Mouse (Mus musculus) megakaryocyte, embryonic 14.5 days (primary cell): Measurements from ENCODE around the gene Pkn3. TPM values are rescaled to one million over a fixed set of nuclear protein-coding genes. Genes with fewer than 3 reads are reported as not detected.

ENCODE experiments used
- H3K27me3 ChIP-seq: replicated peaks from 2 replicates; pipeline ENCODE3; 2012; ENCODE audit warnings: inconsistent platforms
- H3K36me3 ChIP-seq: replicated peaks from 2 replicates; pipeline ENCODE3; 2012; ENCODE audit warnings: low read length, inconsistent platforms, mixed read lengths
- H3K4me1 ChIP-seq: 2 replicates; pipeline ENCODE4 v1.6.1; 2012; ENCODE audit warnings: inconsistent platforms
- H3K4me3 ChIP-seq: replicated peaks from 2 replicates; pipeline ENCODE3; 2012; ENCODE audit warnings: moderate library complexity, mild to moderate bottlenecking, inconsistent platforms
- H3K9me3 ChIP-seq: 2 replicates; pipeline ENCODE4 v1.6.1; 2012; ENCODE audit warnings: inconsistent platforms
- FLI1 ChIP-seq: IDR thresholded peaks from 2 replicates; pipeline ENCODE4 v1.6.1; 2012; ENCODE audit warnings: low read length, inconsistent platforms, mixed read lengths
- GATA1 ChIP-seq: IDR thresholded peaks from 3 replicates; pipeline ENCODE4 v1.6.1; 2012; ENCODE audit warnings: mixed read lengths, low read length, inconsistent platforms, borderline replicate concordance
- polyA plus RNA-seq: library from polyadenylated mRNA; stranded (reverse); fragments of >175 nt; gene quantifications from 2 replicates; pipeline ENCODE4 v1.2.3, GENCODE M21; 2012; ENCODE audit warnings: low replicate concordance; ENCODE audit not compliant: insufficient read depth

Pkn3 gene
- polyA plus RNA-seq, 1 experiment: 19.4 TPM

DNA sequence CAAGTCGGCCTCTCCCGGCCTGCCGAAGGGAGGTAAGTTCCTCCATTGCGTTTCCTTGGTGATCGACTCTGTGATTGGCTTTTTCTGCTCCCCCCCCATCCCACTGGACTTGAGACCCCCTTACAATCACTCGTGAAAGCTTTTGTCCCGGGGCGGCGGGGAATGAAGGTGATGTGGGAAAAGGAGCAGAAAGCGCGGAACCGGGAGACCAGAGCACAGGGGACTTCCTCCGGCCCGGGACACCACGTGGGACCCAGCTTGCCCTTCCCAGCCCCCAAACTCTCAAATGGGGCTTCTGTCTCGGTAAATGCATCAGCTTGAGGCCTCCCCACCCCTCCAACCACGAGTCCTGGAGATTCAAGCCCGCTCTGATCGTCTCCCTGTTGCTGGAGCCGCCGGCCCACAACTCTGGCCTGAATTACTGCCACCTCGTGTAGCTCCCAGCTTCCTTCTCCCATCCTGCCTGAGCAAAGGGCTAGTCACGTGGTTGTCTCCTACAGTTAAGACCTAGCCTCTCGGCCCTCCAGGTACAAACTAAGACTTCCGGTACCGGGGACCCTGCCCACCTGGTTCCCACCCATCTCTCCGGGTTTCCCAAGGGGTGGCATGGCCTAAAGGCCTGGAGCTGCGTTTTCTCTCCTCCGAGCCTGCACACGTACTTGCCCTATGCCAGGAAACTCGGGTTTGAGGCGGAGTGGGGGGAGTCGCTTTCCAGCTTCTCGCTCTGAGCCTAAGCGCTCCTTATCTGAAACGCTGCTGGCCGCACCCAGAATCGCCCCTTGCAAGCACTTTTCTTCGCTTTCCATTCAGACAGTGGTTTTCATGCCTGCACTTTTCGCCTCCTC lies 15.0 kb upstream of the Pkn3 start:
- H3K4me3 ChIP-seq: peak overlapping the region; percentile 95
- H3K9me3 ChIP-seq: no peaks in the 10 kb centered on the region
- no peaks in the 10 kb centered on the region for H3K27me3 ChIP-seq
- no peaks in the 10 kb centered on the region for H3K36me3 ChIP-seq
- peaks cover 52% of the 10 kb centered on the region for H3K4me1 ChIP-seq
- no peak for TF ChIP-seq FLI1
- no peak for TF ChIP-seq GATA1

DNA sequence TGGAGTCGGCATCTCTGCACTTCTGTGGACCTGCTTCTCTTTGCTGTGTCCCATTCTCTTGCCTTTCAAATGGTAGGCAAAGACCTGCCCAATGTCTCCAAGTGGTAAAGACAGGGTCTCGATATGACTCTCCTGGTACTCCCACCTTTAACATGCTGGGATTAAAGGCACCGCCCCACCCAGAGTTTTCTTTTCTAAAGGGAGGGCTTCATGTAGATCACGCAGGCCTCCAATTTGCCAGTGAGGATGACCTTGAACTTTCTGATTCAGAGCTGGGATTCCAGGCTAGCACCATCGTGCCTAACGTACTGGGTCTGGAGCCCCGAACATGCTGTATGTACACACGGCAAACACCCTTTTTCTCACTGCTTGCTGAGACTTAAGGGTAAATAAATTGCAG lies 14.2 kb upstream of the Pkn3 start:
- peaks cover 3% of the 10 kb centered on the region for H3K36me3 ChIP-seq
- H3K9me3 ChIP-seq: no peaks in the 10 kb centered on the region
- H3K4me3 ChIP-seq: peak overlapping the region; percentile 95
- H3K27me3 ChIP-seq: no peaks in the 10 kb centered on the region
- TF ChIP-seq FLI1 (no peak), GATA1 (no peak)
- peaks cover 57% of the 10 kb centered on the region for H3K4me1 ChIP-seq

DNA sequence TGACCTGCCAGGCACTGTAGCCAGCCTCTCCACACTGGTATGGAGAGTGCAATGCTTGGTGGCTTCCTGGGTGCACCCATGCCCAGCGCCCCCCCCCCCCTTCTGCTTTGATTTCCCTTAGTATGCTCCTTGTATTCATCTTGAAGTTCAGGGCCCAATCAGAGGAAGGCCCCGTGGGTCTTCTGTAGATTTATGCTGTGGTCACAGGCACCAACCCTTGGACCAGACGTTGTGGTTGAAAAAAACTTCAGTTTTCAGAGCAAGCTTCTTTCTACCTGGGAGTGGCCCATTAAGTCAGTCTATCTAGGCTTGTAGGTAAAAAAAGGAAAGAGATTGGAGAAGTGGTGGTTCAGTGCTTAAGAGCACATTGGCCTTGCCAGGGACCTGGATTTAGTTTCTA lies 13.7 kb upstream of the Pkn3 start:
- Histone ChIP-seq H3K4me1 (peaks cover 62% of the 10 kb centered on the region), H3K9me3 (no peaks in the 10 kb centered on the region), H3K36me3 (peaks cover 8% of the 10 kb centered on the region), H3K4me3 (peak overlapping the region; percentile 95), H3K27me3 (no peaks in the 10 kb centered on the region)
- TF ChIP-seq GATA1: no peak
- no peak for TF ChIP-seq FLI1

DNA sequence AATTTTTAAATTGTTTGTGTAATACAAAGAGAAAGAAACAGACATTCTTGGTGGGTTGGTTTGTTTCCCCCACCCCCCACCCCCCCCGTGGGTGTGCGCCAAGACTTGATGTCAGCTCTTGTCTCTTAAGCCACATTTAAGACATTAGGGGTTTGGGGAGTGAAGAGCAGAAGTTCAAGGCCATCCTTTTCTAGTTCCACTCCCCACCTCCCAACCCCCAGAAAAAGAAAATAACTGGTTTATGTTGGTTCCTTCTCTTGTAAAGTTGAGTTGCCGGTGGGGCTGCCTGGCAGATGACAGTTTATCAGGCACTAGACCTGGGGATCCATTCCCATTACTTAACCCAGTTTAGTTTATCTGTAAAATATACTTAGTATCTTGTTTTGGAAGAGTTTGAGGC lies 13.2 kb upstream of the Pkn3 start:
- H3K4me3 ChIP-seq: peak overlapping the region; percentile 95
- H3K9me3 ChIP-seq: no peaks in the 10 kb centered on the region
- peaks cover 13% of the 10 kb centered on the region for H3K36me3 ChIP-seq
- H3K4me1 ChIP-seq: peaks cover 62% of the 10 kb centered on the region
- TF ChIP-seq GATA1 (no peak), FLI1 (no peak)
- H3K27me3 ChIP-seq: no peaks in the 10 kb centered on the region

DNA sequence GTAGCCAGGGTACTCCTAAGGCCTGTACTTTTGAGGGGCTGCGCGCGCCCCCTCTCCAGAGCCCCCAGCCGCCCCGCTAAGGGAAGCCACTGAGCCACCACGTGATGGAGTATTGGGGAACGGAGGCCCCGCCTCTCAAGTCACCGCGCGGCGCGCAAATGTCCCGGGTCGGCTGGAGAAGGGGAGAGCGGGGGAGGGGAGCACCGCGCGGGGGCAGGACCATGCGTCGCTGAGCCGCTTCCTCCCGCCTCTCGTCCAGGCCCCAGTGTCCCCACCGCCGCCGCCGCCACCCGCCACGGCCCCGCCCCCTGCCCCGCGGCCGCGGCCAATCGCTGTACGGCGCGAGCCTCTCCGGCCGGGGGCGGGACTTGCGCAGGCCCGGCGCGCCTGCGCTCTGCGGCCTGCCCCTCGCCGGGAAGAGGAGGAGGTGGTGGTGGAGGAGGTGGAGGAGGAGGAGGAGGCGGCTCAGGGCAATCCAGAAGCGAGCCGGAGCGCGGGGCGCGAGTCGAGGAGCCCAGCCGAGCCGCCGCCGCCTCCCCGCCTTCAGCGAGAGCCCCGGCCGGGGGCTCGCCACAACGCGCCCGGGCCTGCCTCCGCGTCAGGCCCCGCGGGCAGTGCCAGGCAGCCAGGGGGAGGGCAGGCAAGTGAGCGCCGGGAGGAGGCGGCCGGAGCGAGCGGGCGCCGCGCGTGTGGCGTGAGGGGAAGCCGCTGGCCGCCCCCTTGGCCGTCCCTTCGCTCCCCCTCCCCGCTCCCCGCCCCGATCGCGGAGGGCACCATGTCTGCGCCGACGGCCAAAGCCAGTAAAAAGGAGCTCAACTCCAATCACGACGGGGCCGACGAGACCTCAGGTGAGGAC lies 11.2 kb upstream of the Pkn3 start:
- no peak for TF ChIP-seq FLI1
- TF ChIP-seq GATA1: no peak
- Histone ChIP-seq H3K9me3 (no peaks in the 10 kb centered on the region), H3K4me3 (peak overlapping the region; percentile 96), H3K36me3 (peaks cover 27% of the 10 kb centered on the region), H3K27me3 (no peaks in the 10 kb centered on the region), H3K4me1 (peaks cover 59% of the 10 kb centered on the region)

- Histone ChIP-seq H3K9me3 (no peaks in the 10 kb centered on the region), H3K4me1 (peaks cover 49% of the 10 kb centered on the region), H3K36me3 (peaks cover 27% of the 10 kb centered on the region), H3K27me3 (no peaks in the 10 kb centered on the region), H3K4me3 (peak overlapping the region; percentile 96)
- no peak for TF ChIP-seq FLI1
- no peak for TF ChIP-seq GATA1
These were observed 10.2 kb upstream of the Pkn3 start for GRCm38 (mm10) chr2:30067031-30067888.

- Histone ChIP-seq H3K27me3 (no peaks in the 10 kb centered on the region), H3K9me3 (no peaks in the 10 kb centered on the region), H3K4me1 (peaks cover 43% of the 10 kb centered on the region), H3K4me3 (peak overlapping the region; percentile 96), H3K36me3 (peaks cover 33% of the 10 kb centered on the region)
- TF ChIP-seq FLI1: no peak
- TF ChIP-seq GATA1: no peak
These were observed 9.5 kb upstream of the Pkn3 start for GRCm38 (mm10) chr2:30067962-30068361.

DNA sequence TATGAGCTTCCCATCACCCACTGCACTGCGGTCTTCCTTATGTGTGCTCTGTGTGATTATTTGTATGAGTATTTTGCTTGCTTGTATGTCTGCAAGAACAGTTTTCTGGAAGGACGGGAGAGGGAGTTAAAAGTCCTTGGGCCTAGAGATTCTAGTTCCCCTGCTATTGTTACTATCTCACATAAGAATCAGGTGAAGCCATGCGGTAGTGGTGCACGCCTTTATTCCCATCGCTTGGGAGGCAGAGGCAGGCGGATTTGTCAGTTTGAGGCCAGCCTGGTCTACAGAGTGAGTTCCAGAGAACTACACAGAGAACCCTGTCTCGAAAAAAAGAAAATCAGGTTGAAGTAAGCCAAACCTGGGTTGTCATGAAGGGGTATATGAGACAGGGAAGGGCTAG lies 4.6 kb upstream of the Pkn3 start:
- peaks cover 48% of the 10 kb centered on the region for H3K36me3 ChIP-seq
- no peak overlapping the region for H3K4me3 ChIP-seq
- TF ChIP-seq FLI1: no peak
- TF ChIP-seq GATA1: no peak
- H3K9me3 ChIP-seq: no peaks in the 10 kb centered on the region
- peaks cover 28% of the 10 kb centered on the region for H3K4me1 ChIP-seq
- H3K27me3 ChIP-seq: no peaks in the 10 kb centered on the region

GRCm38 (mm10) chr2:30073285-30073684 lies 4.2 kb upstream of the Pkn3 start:
- H3K36me3 ChIP-seq: peaks cover 44% of the 10 kb centered on the region
- TF ChIP-seq FLI1 (no peak), GATA1 (no peak)
- no peaks in the 10 kb centered on the region for H3K27me3 ChIP-seq
- H3K4me3 ChIP-seq: no peak overlapping the region
- peaks cover 28% of the 10 kb centered on the region for H3K4me1 ChIP-seq
- H3K9me3 ChIP-seq: no peaks in the 10 kb centered on the region
